Mouse (Mus musculus) right cerebral cortex, adult 2 months (tissue): ENCODE results near the gene Fbxl13.
A peak's percentile ranks its signal among the peaks of the same experiment; 100 is the strongest.

ENCODE experiments used
- DNase-seq, 2 experiments: peaks; one replicate each; pipeline ENCODE4 v3.0.0; 2021 to 2022; ENCODE audit warnings: low spot score in 2 of 2

The Fbxl13 gene

DNA sequence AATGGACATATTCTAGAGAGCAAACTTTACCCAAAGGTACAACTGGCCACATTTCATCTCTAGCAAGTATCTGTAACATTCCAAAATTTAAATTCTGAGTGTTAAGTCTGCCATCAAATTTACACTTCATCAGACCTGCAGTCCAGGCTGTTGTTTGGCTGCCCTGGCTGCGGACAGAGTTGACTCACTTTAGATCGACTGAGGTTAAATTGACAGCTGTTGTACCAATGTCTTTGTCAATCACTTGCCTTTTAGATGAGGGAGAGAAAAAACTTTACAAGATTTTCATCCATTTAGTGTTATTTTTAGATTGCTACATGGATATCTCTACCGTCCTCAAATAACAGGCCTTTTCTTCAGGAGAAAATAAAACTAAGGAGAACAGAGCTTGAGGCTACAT is 126.3 kb downstream of the Fbxl13 start:
- no peak for DNase-seq

DNA sequence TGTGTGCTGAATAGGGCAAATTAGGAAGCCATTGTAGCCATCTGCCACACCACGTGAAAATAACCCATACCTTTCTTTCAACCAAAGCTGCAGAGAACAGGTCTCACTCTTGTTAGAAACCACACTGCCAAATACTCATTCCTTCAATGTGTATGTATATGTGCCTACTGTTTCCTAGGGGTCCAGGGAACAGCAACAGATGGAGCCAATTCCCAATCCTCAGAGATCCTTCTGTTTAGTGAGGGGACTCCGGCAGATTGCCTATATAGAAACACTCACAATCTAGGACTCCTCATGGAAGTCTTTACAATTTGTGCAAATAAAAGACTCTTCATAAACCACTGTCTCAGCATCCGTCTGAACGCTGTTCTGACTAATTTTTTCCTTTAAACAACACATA is 127.2 kb downstream of the Fbxl13 start:
- no peak for DNase-seq

DNA sequence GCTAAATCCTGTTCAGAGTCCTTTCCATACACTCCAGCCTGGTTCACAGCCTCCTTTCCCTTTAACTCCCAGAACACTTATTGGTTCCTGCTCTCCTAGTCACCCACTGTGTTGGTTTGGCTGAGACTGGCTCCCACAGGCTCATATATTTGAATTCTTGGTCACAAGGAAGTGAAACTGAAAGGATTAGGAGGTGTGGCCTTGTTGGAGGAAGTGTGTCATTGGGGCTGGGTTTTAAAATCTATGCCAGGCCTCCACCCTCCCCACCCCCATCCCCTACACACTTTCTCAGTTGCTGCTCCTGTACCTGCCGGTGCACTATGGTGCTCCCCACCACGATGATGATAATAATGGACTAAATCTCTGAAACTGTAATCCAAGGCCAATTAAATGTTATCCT is 127.9 kb downstream of the Fbxl13 start:
- no peak for DNase-seq

DNA sequence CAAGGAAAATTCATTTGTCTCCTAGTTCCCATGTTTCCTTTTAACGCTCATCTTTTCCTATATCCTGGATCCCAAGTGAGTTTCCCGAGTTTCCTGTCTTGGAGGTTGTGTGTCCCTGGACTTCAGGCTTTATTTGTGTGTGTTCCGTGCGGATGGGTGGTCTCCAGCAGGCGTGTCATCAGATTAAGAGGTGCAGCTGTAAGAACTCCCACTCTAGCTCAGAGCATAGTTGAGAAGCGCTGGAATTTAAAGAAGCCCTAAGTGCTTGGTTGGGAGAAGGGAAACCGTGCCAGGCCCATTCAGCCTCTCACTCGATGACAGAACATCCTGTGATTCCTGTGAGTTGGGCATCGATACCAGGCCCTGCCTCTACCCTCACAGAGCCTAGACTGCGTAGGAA is 132.1 kb downstream of the Fbxl13 start:
- no peak for DNase-seq

DNA sequence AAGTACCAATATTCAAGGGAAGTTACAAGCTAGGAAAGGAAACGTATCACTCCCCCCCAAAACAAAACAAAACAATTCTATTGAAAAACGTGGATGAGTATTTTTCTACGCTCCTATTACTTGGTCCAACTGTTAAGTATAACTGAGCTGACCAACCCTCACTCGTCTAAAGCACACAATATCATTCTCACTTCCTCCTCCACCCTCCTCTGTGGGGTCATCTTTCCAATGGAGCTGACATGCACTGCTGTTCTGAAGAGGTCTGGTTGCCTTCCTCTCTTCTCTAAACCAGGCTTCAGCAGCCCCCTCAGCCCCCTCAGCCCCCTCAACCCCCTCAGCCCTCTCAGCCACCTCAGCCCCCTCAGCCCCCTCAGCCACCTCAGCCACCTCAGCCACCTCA is 135.6 kb downstream of the Fbxl13 start:
- DNase-seq = no peak

DNA sequence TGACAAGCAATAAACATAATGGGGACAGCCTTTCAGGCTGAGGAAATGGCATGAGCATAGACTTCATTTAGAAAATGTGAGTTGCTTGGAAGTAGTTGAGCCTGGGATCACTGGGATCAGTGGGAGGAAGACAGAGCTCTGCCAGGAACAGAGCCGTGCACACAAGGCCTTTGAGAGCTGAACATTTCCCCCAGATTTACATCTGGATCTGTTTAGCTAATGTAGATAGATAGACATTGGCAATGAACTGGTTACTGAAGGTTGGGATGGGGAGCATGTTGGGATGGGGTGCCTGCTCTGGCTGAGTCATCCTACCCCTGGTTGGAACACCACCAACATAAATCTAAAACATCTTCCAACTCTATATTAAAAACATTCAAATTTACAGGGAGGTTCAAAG is 138.5 kb downstream of the Fbxl13 start:
- no peak for DNase-seq

- DNase-seq = no peak
Observed at GRCm38 (mm10) chr5:21505159-21505558, 140.3 kb downstream of the Fbxl13 start.

- peak; percentile 42 to 53 for DNase-seq
Observed at GRCm38 (mm10) chr5:21502936-21503610, 142.4 kb downstream of the Fbxl13 start.

GRCm38 (mm10) chr5:21500941-21501340 is 144.5 kb downstream of the Fbxl13 start:
- no peak for DNase-seq

DNA sequence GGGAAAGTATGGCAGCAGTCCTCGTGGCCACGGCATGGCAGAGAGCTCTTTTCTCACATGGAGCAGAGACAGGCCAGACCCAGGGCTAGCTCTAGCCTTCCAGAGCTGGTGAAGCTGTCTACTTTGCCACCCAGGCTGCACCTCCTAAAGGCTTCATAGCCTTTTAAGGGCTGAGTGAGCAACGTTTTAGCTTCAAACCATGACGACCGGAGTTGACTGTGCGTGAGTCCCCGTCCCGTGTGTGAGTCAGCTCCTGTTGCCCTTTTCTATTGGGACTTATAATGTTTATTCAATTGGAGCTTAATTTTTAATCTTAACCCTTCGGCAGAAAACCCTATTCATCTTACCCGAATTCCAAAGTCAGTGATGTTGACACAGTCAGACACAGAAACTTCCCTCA is 145.3 kb downstream of the Fbxl13 start:
- no peak for DNase-seq

- no peak for DNase-seq
Observed at GRCm38 (mm10) chr5:21498925-21499324, 146.5 kb downstream of the Fbxl13 start.

GRCm38 (mm10) chr5:21498490-21498889 is 146.9 kb downstream of the Fbxl13 start:
- DNase-seq = no peak

- DNase-seq = no peak
Observed at GRCm38 (mm10) chr5:21496881-21497280, 148.6 kb downstream of the Fbxl13 start.

GRCm38 (mm10) chr5:21496321-21496720 is 149.1 kb downstream of the Fbxl13 start:
- no peak for DNase-seq

DNA sequence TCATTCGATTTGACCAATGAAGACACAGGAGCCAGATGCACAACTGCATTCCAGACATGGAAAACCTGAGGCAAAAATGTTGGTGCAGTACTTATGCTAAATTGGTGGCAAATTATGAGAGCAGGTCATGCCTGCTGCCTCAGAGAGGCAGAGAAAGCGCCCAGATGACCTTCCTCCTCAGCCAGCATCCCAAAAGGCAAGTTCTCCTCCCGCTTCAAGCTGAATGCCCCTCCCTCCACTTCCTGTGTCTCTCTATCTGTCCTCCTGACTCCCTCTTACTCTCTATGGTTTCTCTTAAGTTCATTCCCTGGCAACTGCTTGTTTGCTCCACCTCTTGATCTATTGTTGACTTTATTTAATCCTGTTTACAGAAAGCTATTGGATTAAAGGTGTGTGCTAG is 150.7 kb downstream of the Fbxl13 start:
- DNase-seq = no peak

- DNase-seq = no peak
Observed at GRCm38 (mm10) chr5:21493294-21493999, 152.0 kb downstream of the Fbxl13 start.

DNA sequence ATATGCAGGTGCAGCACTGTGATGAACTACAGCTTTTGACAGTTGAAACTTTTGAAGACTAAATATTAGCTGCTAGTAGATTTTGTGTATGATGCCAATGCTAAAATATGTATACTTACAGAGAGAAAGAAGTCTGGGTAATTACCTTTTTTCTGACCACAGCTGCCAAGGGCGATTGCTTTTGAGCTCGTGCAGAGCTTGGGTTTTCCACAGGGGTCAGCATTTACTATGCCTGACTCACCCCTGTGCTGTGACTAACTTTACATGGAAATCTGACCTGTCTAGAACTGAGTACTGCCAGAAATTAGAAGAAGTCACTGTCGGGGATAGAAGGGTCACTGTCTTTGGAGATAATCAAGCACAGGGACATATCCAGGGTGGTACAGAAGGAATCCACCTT is 153.2 kb downstream of the Fbxl13 start:
- no peak for DNase-seq

DNA sequence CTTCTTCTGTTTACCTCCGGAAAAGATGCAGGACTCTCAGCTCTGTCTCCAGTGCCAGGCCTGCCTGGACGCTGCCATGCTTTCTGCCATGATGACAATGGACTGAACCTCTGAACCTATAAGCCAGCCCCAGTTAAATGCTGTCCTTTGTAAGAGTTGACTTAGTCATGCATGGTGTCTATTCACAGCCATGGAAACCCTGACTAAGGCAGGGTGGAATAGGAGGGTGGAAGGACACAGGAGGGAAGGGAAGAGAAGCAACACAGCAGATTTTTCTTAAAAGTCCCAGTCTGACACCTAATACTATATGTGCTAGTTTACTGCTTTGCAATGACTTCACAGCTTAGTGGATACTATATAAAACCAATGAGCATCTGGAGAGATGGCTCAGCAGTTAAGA is 154.0 kb downstream of the Fbxl13 start:
- no peak for DNase-seq

GRCm38 (mm10) chr5:21489135-21489534 is 156.3 kb downstream of the Fbxl13 start:
- DNase-seq = no peak

GRCm38 (mm10) chr5:21488506-21488905 is 156.9 kb downstream of the Fbxl13 start:
- no peak for DNase-seq

- DNase-seq = no peak
Observed at GRCm38 (mm10) chr5:21487716-21488115, 157.7 kb downstream of the Fbxl13 start.

DNA sequence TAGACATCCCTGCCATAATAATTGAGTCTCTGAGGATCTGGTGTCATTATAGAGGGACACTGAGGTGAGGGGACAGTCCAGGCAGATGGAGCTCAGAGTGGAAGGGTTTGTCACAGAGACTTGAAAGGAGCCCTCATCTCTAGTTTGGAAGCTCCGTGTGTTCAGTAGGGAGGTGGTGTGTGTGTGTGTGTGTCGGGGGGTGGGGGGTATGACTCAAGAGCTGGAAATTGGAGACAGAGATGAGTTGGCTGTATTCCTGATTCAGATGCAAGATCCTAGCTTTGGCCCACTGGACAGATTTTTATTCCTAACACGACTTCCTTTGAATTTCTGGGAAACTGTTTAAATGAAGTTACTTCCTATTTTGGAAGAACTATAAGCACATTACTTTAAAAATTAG is 158.1 kb downstream of the Fbxl13 start:
- DNase-seq = no peak

- no peak for DNase-seq
Observed at GRCm38 (mm10) chr5:21486798-21487197, 158.6 kb downstream of the Fbxl13 start.
